Mouse (Mus musculus) cerebellum, adult 2 months (tissue): ENCODE data around the gene Large1. TPM values are rescaled to one million over a fixed set of nuclear protein-coding genes. Genes with fewer than 3 reads are reported as not detected.
"Not testable (repeated sequence)": the region's sequence is repeated elsewhere in the genome, so short reads cannot be mapped to it uniquely, and the experiment has no call there.

Experiments used
- DNase-seq, 2 experiments: peaks; one replicate each; pipeline ENCODE4 v3.0.0; 2021
- H3K27ac ChIP-seq: fragments of 200-500 bp; 2 replicates; pipeline ENCODE4 v1.5.1; 2012; ENCODE audit warnings: low read length, control low read depth, inconsistent platforms; ENCODE audit not compliant: insufficient read depth
- H3K27me3 ChIP-seq: fragments of 200-500 bp; 2 replicates; pipeline ENCODE4 v1.6.1; 2012; ENCODE audit warnings: inconsistent platforms, mild to moderate bottlenecking, low read length, moderate library complexity; ENCODE audit not compliant: control insufficient read depth, insufficient read depth
- H3K4me1 ChIP-seq: fragments of 200-500 bp; 2 replicates; pipeline ENCODE4 v1.6.1; 2011; ENCODE audit warnings: low read length; ENCODE audit not compliant: control insufficient read depth, insufficient read depth
- H3K4me3 ChIP-seq: fragments of 200-500 bp; replicated peaks from 2 replicates; pipeline ENCODE3; 2011; ENCODE audit warnings: mild to moderate bottlenecking, low read depth, low read length, control low read depth; ENCODE audit not compliant: insufficient read depth
- CTCF ChIP-seq: fragments of 200-500 bp; IDR thresholded peaks from 2 replicates; pipeline ENCODE4 v1.5.1; 2011; ENCODE audit warnings: low read depth, mild to moderate bottlenecking, control low read depth, low read length, moderate library complexity, borderline replicate concordance; ENCODE audit not compliant: insufficient read depth
- POLR2A ChIP-seq: fragments of 200-500 bp; IDR thresholded peaks from 2 replicates; pipeline ENCODE4 v1.6.1; 2011; ENCODE audit warnings: low read length, control low read depth, borderline replicate concordance; ENCODE audit not compliant: insufficient read depth
- WGBS: fragments of 180-500 bp; shearing (Covaris S2); methylation state at CpG from one replicate; pipeline ENCODE4 v1.1.7; 2018; 5-methylcytosine and 5-hydroxymethylcytosine counted together
- polyA plus RNA-seq: library from polyadenylated mRNA; depleted of rRNA; stranded (reverse); fragments of >200 nt; gene quantifications from 2 replicates; pipeline ENCODE4 v1.2.3, GENCODE M21; 2012

Large1 gene
- polyA plus RNA-seq, 1 experiment = 55.5 TPM

GRCm38 (mm10) chr8:73142660-73143395, 210.5 kb downstream of the Large1 start:
- H3K4me3 ChIP-seq = no peak overlapping the region
- H3K4me1 ChIP-seq = no peaks in the 10 kb centered on the region; the same call in 1 of the 2 replicates
- WGBS = 48% methylated on average over 1 of the region's 1 CpGs
- no peak for DNase-seq
- H3K27ac ChIP-seq = no peak overlapping the region
- no peak for TF ChIP-seq POLR2A
- no peak for TF ChIP-seq CTCF
- no peaks in the 10 kb centered on the region for H3K27me3 ChIP-seq

- no peaks in the 10 kb centered on the region for H3K27me3 ChIP-seq
Measured at GRCm38 (mm10) chr8:73135397-73135796, 217.9 kb downstream of the Large1 start.

GRCm38 (mm10) chr8:73132080-73132479, 221.3 kb downstream of the Large1 start:
- WGBS = 83% methylated on average over 2 of the region's 2 CpGs
- no peak for TF ChIP-seq CTCF
- Histone ChIP-seq H3K4me3 (no peak overlapping the region), H3K27ac (no peak overlapping the region), H3K4me1 (no peaks in the 10 kb centered on the region), H3K27me3 (no peaks in the 10 kb centered on the region)
- no peak for DNase-seq

More at GRCm38 (mm10) chr8:73135397-73135796, 217.9 kb downstream of the Large1 start:
- H3K4me3 ChIP-seq = no peak overlapping the region
- H3K4me1 ChIP-seq = no peaks in the 10 kb centered on the region
- H3K27ac ChIP-seq = no peak overlapping the region
- no peak for DNase-seq
- TF ChIP-seq POLR2A (no peak), CTCF (no peak)
- WGBS = 90% methylated on average over 6 of the region's 6 CpGs

GRCm38 (mm10) chr8:73123864-73124499, 229.4 kb downstream of the Large1 start:
- TF ChIP-seq CTCF = no peak
- no peak for TF ChIP-seq POLR2A
- H3K27me3 ChIP-seq = no peaks in the 10 kb centered on the region
- no peak for DNase-seq
- WGBS = 89% methylated on average over 5 of the region's 5 CpGs
- H3K4me3 ChIP-seq = no peak overlapping the region
- no peaks in the 10 kb centered on the region for H3K4me1 ChIP-seq
- no peak overlapping the region for H3K27ac ChIP-seq

GRCm38 (mm10) chr8:73112332-73112895, 240.9 kb downstream of the Large1 start:
- no peak overlapping the region for H3K4me3 ChIP-seq
- TF ChIP-seq CTCF (no peak), POLR2A (no peak)
- no peak overlapping the region for H3K27ac ChIP-seq
- H3K4me1 ChIP-seq = peaks cover 3% of the 10 kb centered on the region
- DNase-seq = no peak
- 66% methylated on average over 1 of the region's 1 CpGs for WGBS
- no peaks in the 10 kb centered on the region for H3K27me3 ChIP-seq

GRCm38 (mm10) chr8:73104089-73104488, 249.3 kb downstream of the Large1 start:
- DNase-seq = no peak
- H3K27me3 ChIP-seq = no peaks in the 10 kb centered on the region
- no peaks in the 10 kb centered on the region for H3K4me1 ChIP-seq
- no peak overlapping the region for H3K4me3 ChIP-seq
- 77% methylated on average over 1 of the region's 1 CpGs for WGBS
- H3K27ac ChIP-seq = no peak overlapping the region
- TF ChIP-seq POLR2A (no peak), CTCF (no peak)

GRCm38 (mm10) chr8:73101069-73101468, 252.3 kb downstream of the Large1 start:
- DNase-seq = no peak
- no peaks in the 10 kb centered on the region for H3K4me1 ChIP-seq
- H3K27me3 ChIP-seq = no peaks in the 10 kb centered on the region
- H3K4me3 ChIP-seq = no peak overlapping the region
- no peak for TF ChIP-seq POLR2A
- no peak for TF ChIP-seq CTCF
- 98% methylated on average over 5 of the region's 5 CpGs for WGBS
- no peak overlapping the region for H3K27ac ChIP-seq

GRCm38 (mm10) chr8:73100607-73101006, 252.7 kb downstream of the Large1 start:
- DNase-seq, H3K4me1 ChIP-seq, H3K4me3 ChIP-seq, H3K27me3 ChIP-seq, H3K27ac ChIP-seq: not testable (repeated sequence)
- 79% methylated on average over 3 of the region's 3 CpGs for WGBS
